Mouse (Mus musculus): ENCODE data around the gene Glis3.

- TF ChIP-seq GATA1 (IDR thresholded peaks at IDR 0.05; ENCODE audit: borderline replicate concordance, low read length) = no peak
- TF ChIP-seq FLI1 (IDR thresholded peaks at IDR 0.05; ENCODE audit: low read length) = no peak
Observed at GRCm38 (mm10) chr19:28357595-28357994, 322.3 kb downstream of the Glis3 start.
